24 mouse cellular contexts compared by ENCODE assay signal in genomic region chr6:55501061-55501460, GRCm38 (mm10). TPM values are rescaled to one million over a fixed set of nuclear protein-coding genes. Genes with fewer than 3 reads are reported as not detected.
A peak's percentile ranks its signal among the peaks of the same experiment; 100 is the strongest.
DNase-seq lines count a peak whose midpoint lies in the region; ATAC-seq and TF ChIP-seq lines count a peak whose summit lies in the region.
"Had no signal": no experiment of that assay in that cellular context is flagged by ENCODE, and none has a peak within 500 bp of the region (broad histone marks: within the 10 kb centered on the region; RNA-seq: fewer than 3 reads in every experiment).

No protein-coding gene starts in this region.

- no peak for TF ChIP-seq EP300 in stomach, postnatal 0 days (optimal IDR thresholded peaks at IDR 0.05)

- H3K4me3 ChIP-seq in heart, embryonic 11.5 days (ENCODE audit: low read depth, low read length), result no peak overlapping the region
- no peak overlapping the region for H3K4me3 ChIP-seq in stomach, embryonic 16.5 days (replicated peaks; ENCODE audit: low read length)
- H3K4me3 ChIP-seq in stomach, postnatal 0 days (ENCODE audit: low read depth, low read length), result no peak overlapping the region
- H3K4me3 ChIP-seq: embryonic facial prominence, embryonic 12.5 days; embryonic facial prominence, embryonic 15.5 days; gastrocnemius, adult 2 months; hindbrain, embryonic 12.5 days; hindbrain, embryonic 15.5 days had no signal

- H3K4me1 ChIP-seq in heart, embryonic 11.5 days (ENCODE audit: control insufficient read depth, insufficient read depth, low read length), result no peaks in the 10 kb centered on the region
- H3K4me1 ChIP-seq in stomach, embryonic 16.5 days (ENCODE audit: control insufficient read depth, insufficient read depth, low read length), result no peaks in the 10 kb centered on the region
- H3K4me1 ChIP-seq in stomach, postnatal 0 days (replicated peaks; ENCODE audit: control insufficient read depth, insufficient read depth), result no peaks in the 10 kb centered on the region
- H3K4me1 ChIP-seq: embryonic facial prominence, embryonic 12.5 days; embryonic facial prominence, embryonic 15.5 days; hindbrain, embryonic 12.5 days; hindbrain, embryonic 15.5 days had no signal

- peaks cover 7% of the 10 kb centered on the region for H3K27me3 ChIP-seq in heart, embryonic 11.5 days (ENCODE audit: control insufficient read depth, insufficient read depth, low read length)
- H3K27me3 ChIP-seq in stomach, embryonic 16.5 days (ENCODE audit: control insufficient read depth, insufficient read depth, low read length), result no peaks in the 10 kb centered on the region
- H3K27me3 ChIP-seq in stomach, postnatal 0 days (ENCODE audit: control insufficient read depth, insufficient read depth, low read length), result no peaks in the 10 kb centered on the region
- H3K27me3 ChIP-seq: embryonic facial prominence, embryonic 12.5 days; embryonic facial prominence, embryonic 15.5 days; hindbrain, embryonic 12.5 days; hindbrain, embryonic 15.5 days had no signal

- ATAC-seq in heart, embryonic 11.5 days (replicated peaks; ENCODE audit: insufficient number of reproducible peaks, low FRiP score, low TSS enrichment), result peak; percentile 42; the same call in 1 of the 2 replicates
- ATAC-seq in stomach, embryonic 16.5 days (ENCODE audit: insufficient read depth, low FRiP score), result peak; percentile 20; the same call in 1 of the 2 replicates
- no peak for ATAC-seq in stomach, postnatal 0 days (ENCODE audit: low FRiP score, low TSS enrichment)
- ATAC-seq: forebrain, embryonic 14.5 days; forebrain, postnatal 0 days; intestine, postnatal 0 days; Patski had no signal

- intact Hi-C loops in heart, postnatal 14 days (cut with DNase I), result no loop called here

- no peaks in the 10 kb centered on the region for H3K9me3 ChIP-seq in heart, embryonic 11.5 days (replicated peaks; ENCODE audit: control insufficient read depth, low read length)
- no peaks in the 10 kb centered on the region for H3K9me3 ChIP-seq in stomach, embryonic 16.5 days (replicated peaks; ENCODE audit: control insufficient read depth, low read length)
- no peaks in the 10 kb centered on the region for H3K9me3 ChIP-seq in stomach, postnatal 0 days (ENCODE audit: control insufficient read depth, low read length)
- H3K9me3 ChIP-seq: embryonic facial prominence, embryonic 12.5 days; embryonic facial prominence, embryonic 15.5 days; hindbrain, embryonic 12.5 days; hindbrain, embryonic 15.5 days had no signal

- TF ChIP-seq CTCF in stomach, postnatal 0 days (IDR thresholded peaks at IDR 0.05; ENCODE audit: low read depth), result no peak

- peak; percentile 2 for DNase-seq in cerebellum, adult 11-12 months
- no peak for DNase-seq in cerebellum, postnatal 36 days
- DNase-seq in heart, postnatal 14 days, result no peak
- DNase-seq in lung, postnatal 10 days, result peak; percentile 8
- no peak for DNase-seq in lung, adult 18-20 months
- no peak for DNase-seq in stomach, postnatal 0 days (ENCODE audit: low spot score)
- DNase-seq: adrenal gland, postnatal 10 days; adrenal gland, postnatal 36 days; cerebellum, adult 2 months; cerebellum, adult 9-11 months; embryo, embryonic 11 days; forebrain, postnatal 0 days; gastrocnemius, adult 2 months; gastrocnemius, postnatal 25 days had no signal

- no peak overlapping the region for H3K9ac ChIP-seq in heart, embryonic 11.5 days (ENCODE audit: low read depth, low read length)
- no peak overlapping the region for H3K9ac ChIP-seq in stomach, embryonic 16.5 days (ENCODE audit: low read length)
- no peak overlapping the region for H3K9ac ChIP-seq in stomach, postnatal 0 days (ENCODE audit: low read length)
- H3K9ac ChIP-seq: embryonic facial prominence, embryonic 12.5 days; embryonic facial prominence, embryonic 15.5 days; forebrain, postnatal 0 days; hindbrain, embryonic 12.5 days; hindbrain, embryonic 15.5 days had no signal

- no peak overlapping the region for H3K4me2 ChIP-seq in heart, embryonic 11.5 days
- no peak overlapping the region for H3K4me2 ChIP-seq in stomach, embryonic 16.5 days (ENCODE audit: low read depth, low read length)
- H3K4me2 ChIP-seq in stomach, postnatal 0 days (replicated peaks; ENCODE audit: low read depth), result no peak overlapping the region
- H3K4me2 ChIP-seq: embryonic facial prominence, embryonic 12.5 days; embryonic facial prominence, embryonic 15.5 days; hindbrain, embryonic 12.5 days; hindbrain, embryonic 15.5 days had no signal

- H3K36me3 ChIP-seq in heart, embryonic 11.5 days (ENCODE audit: control insufficient read depth, insufficient read depth, low read length), result no peaks in the 10 kb centered on the region
- H3K36me3 ChIP-seq in stomach, embryonic 16.5 days (ENCODE audit: control insufficient read depth, insufficient read depth, low read length), result no peaks in the 10 kb centered on the region
- H3K36me3 ChIP-seq in stomach, postnatal 0 days (ENCODE audit: control insufficient read depth, insufficient read depth, low read length), result no peaks in the 10 kb centered on the region
- H3K36me3 ChIP-seq: embryonic facial prominence, embryonic 12.5 days; embryonic facial prominence, embryonic 15.5 days had no signal

- no peak overlapping the region for H3K27ac ChIP-seq in heart, embryonic 11.5 days (ENCODE audit: low read depth, low read length)
- no peak overlapping the region for H3K27ac ChIP-seq in stomach, embryonic 16.5 days (ENCODE audit: low read length)
- H3K27ac ChIP-seq in stomach, postnatal 0 days (replicated peaks), result no peak overlapping the region
- H3K27ac ChIP-seq: embryonic facial prominence, embryonic 12.5 days; embryonic facial prominence, embryonic 15.5 days; gastrocnemius, adult 2 months; hindbrain, embryonic 12.5 days; hindbrain, embryonic 15.5 days had no signal

- 47% methylated on average over 6 of the region's 6 CpGs for WGBS in heart, embryonic 11.5 days (ENCODE audit: insufficient replicate concordance)
- WGBS in stomach, embryonic 16.5 days, result 40% methylated on average over 6 of the region's 6 CpGs
- 48% methylated on average over 6 of the region's 6 CpGs for WGBS in stomach, postnatal 0 days

RNA-seq across cellular contexts. Expression of gene Adcyap1r1, which starts 49.3 kb away (rescaled TPM):
- polyA plus RNA-seq in heart, embryonic 11.5 days (2014; fragmentation: Nextera tagmentation; extraction: Ambion mirVana), result 2.6 and 3.1 TPM in 2 replicates
- 1 to 10 TPM; 5.5 to 6.2 TPM for total RNA-seq in heart, postnatal 14 days (2021)
- 8.8 and 8.9 TPM in 2 replicates for polyA plus RNA-seq in stomach, embryonic 16.5 days (2015; fragmentation: Nextera tagmentation; extraction: Ambion mirVana)
- 5.4 and 5.5 TPM in 2 replicates for polyA plus RNA-seq in stomach, postnatal 0 days (2015; fragmentation: Nextera tagmentation; extraction: Ambion mirVana)
- total RNA-seq: hematopoietic stem cell, adult 5-6 weeks had no signal

Comparison
In these comparisons a context has a peak if more than half of its experiments do, and no peak if none do; other contexts are left out.
1. DNase-seq: peak in cerebellum, adult 11-12 months (single experiment) and lung, postnatal 10 days (single experiment); none in cerebellum, postnatal 36 days (0 of 2), heart, postnatal 14 days (0 of 2), lung, adult 18-20 months (0 of 2) and stomach, postnatal 0 days (single experiment).